Mouse (Mus musculus): ENCODE measurements around the gene 2310039H08Rik.

- TF ChIP-seq CTCF (IDR thresholded peaks at IDR 0.05; ENCODE audit: low read depth) (no peak), EP300 (optimal IDR thresholded peaks at IDR 0.05) (no peak)
These were observed 40.0 kb downstream of the 2310039H08Rik start for GRCm38 (mm10) chr17:46812442-46812841.
